Comparison of ENCODE assay signal across 10 mouse cellular contexts in genomic region chr12:103306720-103307119, GRCm38 (mm10). TPM values are rescaled to one million over a fixed set of nuclear protein-coding genes. Genes with fewer than 3 reads are reported as not detected.
DNase-seq lines count a peak whose midpoint lies in the region; TF ChIP-seq lines count a peak whose summit lies in the region.
"Had no signal": no experiment of that assay in that cellular context is flagged by ENCODE, and none has a peak within 500 bp of the region (broad histone marks: within the 10 kb centered on the region; RNA-seq: fewer than 3 reads in every experiment).

No protein-coding gene starts in this region.

- no peaks in the 10 kb centered on the region for H3K36me3 ChIP-seq in heart, adult 2 months (ENCODE audit: control insufficient read depth, insufficient read depth, low read length)

- intact Hi-C loops in heart, adult 2 months (cut with DNase I), result loop anchor here (1.0 kb wide), 1 partner anchor 162 kb away; no protein-coding TSS in a partner anchor

- no peak overlapping the region for H3K4me3 ChIP-seq in heart, adult 2 months
- no peak overlapping the region for H3K4me3 ChIP-seq in bone marrow, adult 2 months (replicated peaks; ENCODE audit: control insufficient read depth, low read depth, low read length)
- H3K4me3 ChIP-seq: megakaryocyte, embryonic 14.5 days had no signal

- no peak for TF ChIP-seq POLR2A in heart, adult 2 months (IDR thresholded peaks at IDR 0.05; ENCODE audit: insufficient read depth, low read depth, low read length)
- TF ChIP-seq POLR2A in bone marrow, adult 2 months (IDR thresholded peaks at IDR 0.05; ENCODE audit: borderline replicate concordance, control insufficient read depth, low read depth, low read length), result no peak

- TF ChIP-seq CTCF in heart, adult 2 months (IDR thresholded peaks at IDR 0.05), result peak; percentile 68
- peak; percentile 61 for TF ChIP-seq CTCF in bone marrow, adult 2 months (IDR thresholded peaks at IDR 0.05; ENCODE audit: control insufficient read depth, insufficient read depth, low read length)

- H3K27ac ChIP-seq in heart, adult 2 months, result no peak overlapping the region
- H3K27ac ChIP-seq in bone marrow, adult 2 months (ENCODE audit: control insufficient read depth, insufficient read depth, low read depth, low read length, poor library complexity), result no peak overlapping the region

- no peak for TF ChIP-seq EP300 in heart, adult 2 months (IDR thresholded peaks at IDR 0.05; ENCODE audit: insufficient read depth, low read depth, low read length)

- H3K9ac ChIP-seq in heart, adult 2 months (ENCODE audit: low read depth, low read length), result no peak overlapping the region

- H3K27me3 ChIP-seq in heart, adult 2 months (ENCODE audit: control insufficient read depth, insufficient read depth, low read length), result no peaks in the 10 kb centered on the region

- peak in 1 of 2 experiments; percentile 59 for DNase-seq in heart, adult 2 months
- DNase-seq in heart, adult 11 months, result no peak
- peak; percentile 36 for DNase-seq in ovary, postnatal 14 days (ENCODE audit: low spot score)
- DNase-seq in ovary, postnatal 10 days (ENCODE audit: low spot score), result no peak
- peak; percentile 65 for DNase-seq in induced T-regulatory cell, adult 2 months (ENCODE audit: low read depth)
- DNase-seq in retina, embryonic 14.5 days (ENCODE audit: low spot score), result peak; percentile 73
- DNase-seq in adipocyte (ENCODE audit: low spot score), result no peak

- WGBS in heart, adult 2 months, result 28% methylated on average over 3 of the region's 3 CpGs
- WGBS in bone marrow, adult 2 months, result 29% methylated on average over 3 of the region's 3 CpGs

- H3K4me1 ChIP-seq in heart, adult 2 months (ENCODE audit: control insufficient read depth, insufficient read depth, low read length), result 0 out of 2 replicates have a peak, but pooled peaks cover 1% of the 10 kb centered on the region
- H3K4me1 ChIP-seq in bone marrow, adult 2 months (ENCODE audit: control insufficient read depth, insufficient read depth, low read length), result no peaks in the 10 kb centered on the region
- H3K4me1 ChIP-seq: megakaryocyte, embryonic 14.5 days had no signal

- H3K79me2 ChIP-seq in heart, adult 2 months (replicated peaks; ENCODE audit: control insufficient read depth, insufficient read depth, low read length), result no peaks in the 10 kb centered on the region

RNA-seq across cellular contexts. Expression of gene Fam181a, which starts 4.1 kb away (rescaled TPM):
- total RNA-seq in heart, adult 2 months (2021), result not detected
- polyA plus RNA-seq in heart, adult 2 months (2012; rRNA removed), result not detected in 2 replicates
- not detected in 2 replicates for polyA plus RNA-seq in bone marrow, adult 2 months (2011; ENCODE audit: insufficient read depth, insufficient read length, low replicate concordance, missing spikeins)
- total RNA-seq: heart, postnatal 10 days had no signal

RNA-seq across cellular contexts. Expression of gene Asb2, which starts 49.1 kb away (rescaled TPM):
- 100 to 1,000 TPM; 419 to 533 TPM for total RNA-seq in heart, adult 2 months (2021)
- polyA plus RNA-seq in heart, adult 2 months (2012; rRNA removed), result 505 and 541 TPM in 2 replicates
- 2.8 TPM in 2 replicates for polyA plus RNA-seq in bone marrow, adult 2 months (2011; ENCODE audit: insufficient read depth, insufficient read length, low replicate concordance, missing spikeins)

Comparison
In these comparisons a context has a peak if more than half of its experiments do, and no peak if none do; other contexts are left out.
1. DNase-seq: peak in ovary, postnatal 14 days (single experiment), induced T-regulatory cell, adult 2 months (single experiment) and retina, embryonic 14.5 days (single experiment); none in heart, adult 11 months (single experiment), ovary, postnatal 10 days (single experiment) and adipocyte (single experiment).
2. RNA of gene Asb2, which starts 49.1 kb away (polyA plus RNA-seq): 505 to 541 TPM in heart, adult 2 months; 2.8 TPM in bone marrow, adult 2 months; every median in the first group is over 100 times any median in the second.